Mouse (Mus musculus): Measurements from ENCODE around the gene Pcbd1. TPM values are rescaled to one million over a fixed set of nuclear protein-coding genes. Genes with fewer than 3 reads are reported as not detected.

Pcbd1 gene
- 57.6 and 60.9 TPM in 2 replicates for polyA plus RNA-seq (2015; fragmentation: Nextera tagmentation; extraction: Ambion mirVana)

GRCm38 (mm10) chr10:61089170-61090142 lies at the start of gene Pcbd1:
Gene Pcbd1 (plus strand): TSS chr10:61089331.

Small RNA genes lying within 50 kb of the gene (microRNA-seq; reads per million reads assigned to microRNA genes)
- gene Gm44308 = not detected

Other genes with a start within 250 kb of the Pcbd1 start
- 28.0 and 28.9 TPM in 2 replicates for gene Sgpl1, start 58.4 kb downstream of the Pcbd1 start, polyA plus RNA-seq (2015; fragmentation: Nextera tagmentation; extraction: Ambion mirVana)
- 0.25 and 0.48 TPM in 2 replicates for gene Tbata, start 82.6 kb downstream of the Pcbd1 start, polyA plus RNA-seq (2015; fragmentation: Nextera tagmentation; extraction: Ambion mirVana)
- gene Adamts14, start 184.1 kb downstream of the Pcbd1 start, polyA plus RNA-seq (2015; fragmentation: Nextera tagmentation; extraction: Ambion mirVana) = 0.32 and 0.36 TPM in 2 replicates
- gene Prf1, start 208.5 kb downstream of the Pcbd1 start, polyA plus RNA-seq (2015; fragmentation: Nextera tagmentation; extraction: Ambion mirVana) = 0.12 TPM in 1 of 2 replicates, not detected in the other